Mouse (Mus musculus) liver, embryonic 14.5 days (tissue): ENCODE measurements around the gene Lnp1. TPM values are rescaled to one million over a fixed set of nuclear protein-coding genes. Genes with fewer than 3 reads are reported as not detected.
"Not testable (repeated sequence)": the region's sequence is repeated elsewhere in the genome, so short reads cannot be mapped to it uniquely, and the experiment has no call there.

Experiments
- ATAC-seq: fragments of 200-750 bp; cut with Nextera tagmentation; 2 replicates; pipeline ENCODE4 v1.8.0; 2017; ENCODE audit warnings: moderate number of reproducible peaks, mild to moderate bottlenecking, moderate library complexity; ENCODE audit not compliant: insufficient read depth
- DNase-seq, 3 experiments: peaks; one replicate each; pipeline ENCODE4 v3.0.0-alpha.2; 2012 to 2013; ENCODE audit warnings: low read depth in 3 of 3, low spot score in 3 of 3
- H3K27ac ChIP-seq: fragments of 300-500 bp; sonication (generic); 2 replicates; pipeline ENCODE4 v1.5.1; 2014; ENCODE audit warnings: moderate library complexity, mild to moderate bottlenecking, control low read depth, inconsistent platforms
- H3K27me3 ChIP-seq: fragments of 300-500 bp; sonication (generic); 2 replicates; pipeline ENCODE4 v1.6.1; 2014; ENCODE audit warnings: mild to moderate bottlenecking, low read length, moderate library complexity; ENCODE audit not compliant: control insufficient read depth, insufficient read depth
- H3K36me3 ChIP-seq: fragments of 300-500 bp; sonication (generic); replicated peaks from 2 replicates; pipeline ENCODE4 v1.6.1; 2014; ENCODE audit warnings: low read depth; ENCODE audit not compliant: control insufficient read depth, insufficient read depth
- H3K4me1 ChIP-seq, 2 experiments: fragments of 200-500 bp in 1 of 2; fragments of 300-500 bp in 1 of 2; sonication (generic) in 1 of 2; replicated peaks; 2 replicates each; pipeline ENCODE4 v1.6.1; 2012 to 2014; ENCODE audit warnings: antibody characterized with exemption in 1 of 2, inconsistent platforms in 1 of 2, low read length in 1 of 2; ENCODE audit not compliant: control insufficient read depth in 2 of 2, insufficient read depth in 2 of 2
- H3K4me2 ChIP-seq: fragments of 300-500 bp; sonication (generic); 2 replicates; pipeline ENCODE4 v1.6.1; 2014; ENCODE audit warnings: low read depth, mild to moderate bottlenecking, control low read depth, moderate library complexity
- H3K4me3 ChIP-seq, 2 experiments: fragments of 200-500 bp in 1 of 2; fragments of 300-500 bp in 1 of 2; sonication (generic) in 1 of 2; 2 replicates each; pipeline ENCODE4 v1.5.1; 2012 to 2014; ENCODE audit warnings: low read depth in 2 of 2, low read length in 2 of 2, mild to moderate bottlenecking in 2 of 2, control low read depth in 1 of 2, inconsistent platforms in 1 of 2, moderate library complexity in 1 of 2; ENCODE audit not compliant: insufficient read depth in 1 of 2
- H3K9ac ChIP-seq: fragments of 300-500 bp; sonication (generic); replicated peaks from 2 replicates; pipeline ENCODE4 v1.6.1; 2014; ENCODE audit warnings: mild to moderate bottlenecking, control low read depth, moderate library complexity
- H3K9me3 ChIP-seq: fragments of 300-500 bp; sonication (generic); 2 replicates; pipeline ENCODE4 v1.6.1; 2016; ENCODE audit warnings: low read length, mixed read lengths; ENCODE audit not compliant: control insufficient read depth
- CTCF ChIP-seq: IDR thresholded peaks from 2 replicates; pipeline ENCODE4 v1.5.1; 2016; ENCODE audit warnings: antibody characterized with exemption, low read depth, control low read depth
- EP300 ChIP-seq: IDR thresholded peaks from 2 replicates; pipeline ENCODE4 v1.6.1; 2016; ENCODE audit warnings: antibody characterized with exemption, low read depth
- WGBS: fragments of 180-500 bp; shearing (Covaris S2); extraction: QIAGEN DNeasy Blood & Tissue Kit; methylation state at CpG from one replicate; pipeline ENCODE4 v1.1.7; 2014; ENCODE audit not compliant: insufficient replicate concordance; 5-methylcytosine and 5-hydroxymethylcytosine counted together
- polyA plus RNA-seq, 2 experiments: library from polyadenylated mRNA; depleted of rRNA in 1 of 2; stranded (reverse) in 1 of 2; unstranded in 1 of 2; fragments of >200 nt; fragmentation: Nextera tagmentation in 1 of 2; extraction: Ambion mirVana in 1 of 2; gene quantifications; 2 replicates each; pipeline versions ENCODE4 v1.2.1 to v1.2.3; 2012 to 2014

Gene Lnp1
- polyA plus RNA-seq (2012; rRNA removed) (not detected in 2 replicates), polyA plus RNA-seq (2014; fragmentation: Nextera tagmentation; extraction: Ambion mirVana) (not detected in 2 replicates)

- no peak within 1 kb of the TSS for H3K9ac ChIP-seq
- H3K27ac ChIP-seq, result no peak within 1 kb of the TSS
- no peaks in the 10 kb centered on the region for H3K9me3 ChIP-seq
- H3K4me1 ChIP-seq, result no peaks in the 10 kb centered on the region
- no peak for TF ChIP-seq CTCF
- TF ChIP-seq EP300, result no peak
- ATAC-seq (no peak), DNase-seq (no peak)
- no peaks in the 10 kb centered on the region for H3K36me3 ChIP-seq
- no peak within 1 kb of the TSS for H3K4me2 ChIP-seq
- WGBS, result 57% methylated on average over 3 of the region's 3 CpGs
- no peak within 1 kb of the TSS for H3K4me3 ChIP-seq
- no peaks in the 10 kb centered on the region for H3K27me3 ChIP-seq
Observed at GRCm38 (mm10) chr16:56928023-56928422, at the start of gene Lnp1. Gene Lnp1, minus strand, starts transcription at chr16:56928061.

GRCm38 (mm10) chr16:56974646-56975045 is 46.8 kb upstream of the Lnp1 start:
- Histone ChIP-seq H3K9me3 (no peaks in the 10 kb centered on the region), H3K4me1 (no peaks in the 10 kb centered on the region), H3K4me3 (no peak overlapping the region), H3K27me3 (no peaks in the 10 kb centered on the region), H3K36me3 (no peaks in the 10 kb centered on the region), H3K4me2 (no peak overlapping the region), H3K27ac (no peak overlapping the region), H3K9ac (no peak overlapping the region)
- ATAC-seq (no peak), DNase-seq (no peak)
- 39% methylated on average over 3 of the region's 3 CpGs for WGBS
- TF ChIP-seq CTCF, result no peak
- TF ChIP-seq EP300, result no peak

- not testable (repeated sequence) for H3K4me2 ChIP-seq, H3K9me3 ChIP-seq, H3K4me3 ChIP-seq, H3K4me1 ChIP-seq, H3K27ac ChIP-seq, H3K9ac ChIP-seq, ATAC-seq, H3K36me3 ChIP-seq, DNase-seq, H3K27me3 ChIP-seq
- 65% methylated on average over 2 of the region's 2 CpGs for WGBS
Observed at GRCm38 (mm10) chr16:56958311-56958710, 30.4 kb upstream of the Lnp1 start.

- Histone ChIP-seq H3K27ac (no peak overlapping the region), H3K36me3 (no peaks in the 10 kb centered on the region), H3K9me3 (no peaks in the 10 kb centered on the region), H3K27me3 (no peaks in the 10 kb centered on the region), H3K4me3 (no peak overlapping the region), H3K4me1 (no peaks in the 10 kb centered on the region), H3K9ac (no peak overlapping the region), H3K4me2 (no peak overlapping the region)
- no peak for TF ChIP-seq CTCF
- no peak for TF ChIP-seq EP300
- DNase-seq (no peak), ATAC-seq (no peak)
- 83% methylated on average over 5 of the region's 5 CpGs for WGBS
Observed at GRCm38 (mm10) chr16:56949085-56949484, 21.2 kb upstream of the Lnp1 start.

- ATAC-seq (no peak), DNase-seq (no peak)
- WGBS, result 70% methylated on average over 2 of the region's 2 CpGs
- H3K4me3 ChIP-seq, result no peak overlapping the region
- no peaks in the 10 kb centered on the region for H3K36me3 ChIP-seq
- H3K9ac ChIP-seq, result no peak overlapping the region
- no peaks in the 10 kb centered on the region for H3K9me3 ChIP-seq
- TF ChIP-seq EP300, result no peak
- no peak for TF ChIP-seq CTCF
- no peaks in the 10 kb centered on the region for H3K27me3 ChIP-seq
- H3K4me2 ChIP-seq, result no peak overlapping the region
- no peak overlapping the region for H3K27ac ChIP-seq
- no peaks in the 10 kb centered on the region for H3K4me1 ChIP-seq
Observed at GRCm38 (mm10) chr16:56942341-56942740, 14.5 kb upstream of the Lnp1 start.
